Mouse (Mus musculus): ENCODE results near the gene Cntfr. TPM values are rescaled to one million over a fixed set of nuclear protein-coding genes. Genes with fewer than 3 reads are reported as not detected.

The Cntfr gene
- total RNA-seq, 2 experiments from 2014 or later: 117 to 131 TPM

DNA sequence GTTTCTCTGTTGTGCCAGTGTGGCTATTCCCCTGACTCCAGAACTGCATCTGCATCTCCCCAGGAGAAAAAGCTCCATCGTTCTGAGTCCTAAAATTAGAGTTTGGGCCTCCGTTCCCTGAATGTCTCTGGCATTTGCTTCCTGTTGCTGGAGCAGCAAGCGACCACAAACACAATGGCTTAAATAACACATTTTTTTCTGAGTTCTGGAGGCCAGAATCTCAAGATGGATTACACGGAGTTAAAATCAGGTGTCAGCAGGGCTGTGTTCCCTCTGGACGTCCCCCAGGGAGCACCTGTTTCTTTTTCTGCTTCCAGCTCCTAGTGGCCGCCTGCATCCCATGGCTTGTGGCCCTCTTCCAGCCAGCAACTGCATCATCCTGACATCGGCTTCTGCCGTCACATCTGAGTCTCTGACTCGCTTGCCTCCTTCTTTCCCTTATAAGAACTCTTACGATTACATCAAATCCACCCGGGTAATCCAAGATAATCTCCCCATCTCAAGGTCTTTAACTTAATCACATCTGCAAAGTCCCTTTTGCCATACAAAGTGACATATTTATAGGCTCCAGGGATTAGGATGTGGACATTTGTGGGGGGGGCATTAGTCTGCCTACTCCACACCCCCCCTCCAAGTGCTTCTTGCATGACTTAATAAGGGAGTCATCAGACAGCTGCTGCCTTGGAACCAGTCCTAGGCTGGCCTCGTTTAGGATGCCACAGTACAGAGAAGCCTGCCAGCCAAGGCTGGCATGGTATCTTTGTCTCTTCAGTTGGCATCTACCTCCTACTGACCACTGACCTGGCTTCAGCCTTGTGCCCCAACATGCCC, 77.8 kb downstream of the Cntfr start:
- DNase-seq (ENCODE audit: low spot score in 2 of 2): peak in 1 of 2 experiments; percentile 27

DNA sequence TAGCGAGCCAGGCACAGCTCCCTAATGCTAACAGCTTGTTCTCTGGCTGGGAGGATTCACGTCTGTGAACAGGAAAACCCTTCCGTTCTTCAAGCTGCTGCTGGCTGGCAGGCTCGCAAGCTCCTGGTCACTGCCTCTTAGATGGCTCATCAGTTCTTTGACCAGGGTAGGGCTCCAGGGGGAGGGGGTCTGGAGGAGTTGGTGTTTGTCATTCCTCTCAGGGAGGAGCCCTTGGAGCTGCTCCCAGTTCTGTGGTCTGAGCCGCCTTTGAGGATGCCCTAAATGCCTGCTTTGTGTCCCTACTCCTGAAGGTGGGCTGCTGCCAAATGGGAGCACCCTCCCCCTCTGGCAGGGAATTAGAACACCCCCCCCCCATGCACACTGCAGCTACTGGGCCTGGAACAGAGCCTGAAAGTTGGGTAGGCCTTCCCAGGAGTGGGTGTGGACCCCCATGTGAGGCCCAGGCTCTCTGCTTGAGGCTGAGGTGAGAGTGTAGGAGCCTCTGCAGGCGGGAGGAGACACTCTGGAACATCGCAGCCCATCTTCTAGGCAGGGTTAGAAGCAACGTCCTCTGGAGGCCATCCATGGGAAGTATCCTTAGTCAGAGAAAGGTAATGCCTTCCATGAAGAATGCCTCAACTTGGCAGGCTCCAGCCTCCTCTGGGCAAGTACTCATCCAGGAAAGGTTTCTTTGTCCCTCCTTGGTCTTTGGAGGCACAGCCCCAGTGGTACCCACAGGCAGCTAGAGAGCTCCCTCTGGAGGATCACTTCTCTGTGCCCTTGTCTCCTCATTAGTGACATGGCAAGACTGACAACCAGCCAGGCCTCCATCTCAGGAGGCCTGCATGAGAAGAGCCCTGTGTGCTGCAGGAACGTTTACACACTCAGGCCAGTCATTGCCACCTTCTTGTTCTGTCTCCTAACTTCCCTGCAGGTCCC, 81.0 kb downstream of the Cntfr start:
- peak; percentile 54 to 63 for DNase-seq (ENCODE audit: low spot score in 2 of 2)

DNA sequence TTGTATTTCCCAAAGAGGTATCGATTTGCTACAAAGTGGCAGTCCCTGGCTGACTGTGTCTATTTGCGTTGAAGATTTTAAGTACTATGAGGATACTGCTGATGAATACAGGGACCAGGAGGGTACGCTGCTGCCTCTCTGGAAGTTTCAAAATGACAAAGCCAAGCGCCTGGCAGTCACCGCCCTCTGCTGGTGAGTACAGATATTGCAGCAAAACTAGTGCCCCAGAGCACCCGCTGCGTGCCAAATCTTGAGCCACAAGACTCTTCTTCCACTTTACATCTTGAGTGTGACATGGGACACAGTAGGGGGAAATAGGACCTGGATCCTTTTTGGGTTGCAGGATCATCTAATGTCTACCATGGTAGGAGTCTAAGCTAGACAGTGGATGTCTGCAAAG, 82.7 kb downstream of the Cntfr start:
- DNase-seq (ENCODE audit: low spot score in 2 of 2): peak; percentile 85 to 93

DNA sequence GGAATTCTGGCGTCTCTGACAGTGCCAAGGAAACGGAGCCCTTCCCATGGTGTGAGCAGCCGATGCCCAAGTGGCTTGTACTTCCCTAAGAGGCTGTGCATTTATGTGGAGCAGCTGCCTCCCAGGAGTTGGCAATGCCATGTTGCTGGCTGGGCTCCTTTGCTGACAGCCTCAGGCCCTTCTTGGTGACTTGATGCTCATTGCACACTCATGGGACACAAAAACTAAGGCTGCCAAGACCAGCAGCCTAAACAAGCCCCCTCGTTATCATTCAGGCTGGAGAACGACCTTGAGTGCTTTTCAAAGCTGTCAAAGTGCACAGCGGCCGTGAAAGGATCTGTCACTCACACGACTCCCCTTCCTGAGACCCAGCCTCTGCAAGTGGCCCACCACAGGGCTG, 84.7 kb downstream of the Cntfr start:
- DNase-seq (ENCODE audit: low spot score in 2 of 2): no peak

DNA sequence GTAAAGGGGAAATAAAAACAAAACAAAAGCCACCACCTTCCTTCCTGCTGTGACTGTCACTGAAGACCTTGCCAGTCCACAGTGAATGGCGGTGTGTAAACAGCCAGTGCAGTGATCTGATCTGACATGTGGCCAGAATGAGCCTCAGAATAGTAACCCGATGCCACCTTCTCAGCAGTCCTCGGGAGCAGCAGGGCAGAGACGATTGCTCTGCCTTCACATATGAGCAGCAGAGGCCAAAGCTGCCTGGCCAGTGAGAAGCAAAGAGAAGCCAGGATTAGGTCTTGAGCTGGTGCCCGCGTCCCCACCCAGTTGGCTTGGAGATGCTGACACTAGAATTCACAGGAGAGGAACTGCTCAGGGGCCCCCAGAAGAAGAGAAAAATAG, 86.3 kb downstream of the Cntfr start:
- DNase-seq (ENCODE audit: low spot score in 2 of 2): no peak

DNA sequence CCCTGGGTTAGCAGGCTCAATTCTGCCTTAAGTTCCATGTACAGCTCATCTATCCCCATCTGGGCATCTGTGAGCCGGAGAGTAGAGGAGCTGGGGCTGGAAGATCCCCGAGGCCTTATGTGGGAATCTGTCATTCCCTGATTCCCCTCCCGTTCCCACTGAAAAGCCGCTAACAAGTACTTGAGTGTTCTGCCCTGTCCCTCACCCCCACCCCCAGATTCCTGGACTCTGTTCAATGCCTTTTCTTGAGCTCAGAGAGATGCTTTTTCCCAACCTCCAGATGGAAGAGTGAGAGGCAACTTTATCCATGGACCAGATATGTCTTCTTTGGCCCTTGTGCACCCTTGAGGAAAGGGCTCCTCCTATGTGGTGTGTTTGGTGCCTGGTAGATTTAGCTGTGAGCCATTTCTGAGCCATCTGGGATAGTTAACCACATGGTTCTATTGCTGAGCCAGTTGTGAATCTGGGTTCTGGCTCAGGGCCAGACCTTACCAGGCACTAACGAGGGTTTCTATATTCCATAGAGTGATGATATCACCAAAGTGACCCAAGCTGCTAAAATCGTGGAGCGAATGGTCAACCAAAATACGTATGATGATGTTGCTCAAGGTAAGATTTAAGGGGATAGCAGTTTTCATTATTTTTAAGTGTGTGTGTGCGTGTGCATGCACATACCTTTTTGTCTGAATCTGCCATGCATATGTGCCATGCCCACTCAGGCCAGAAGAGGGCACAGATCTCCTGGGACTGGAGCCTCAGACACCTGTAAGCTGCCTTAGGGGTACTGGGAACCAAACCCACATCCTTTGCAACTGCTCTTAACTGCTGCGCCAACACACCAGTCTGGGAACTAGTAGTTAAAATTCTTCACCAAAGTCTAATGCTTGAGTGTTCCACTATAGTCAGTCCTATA, 87.0 kb downstream of the Cntfr start:
- DNase-seq (ENCODE audit: low spot score in 2 of 2): no peak

Other genes with a start within 250 kb of the Cntfr start
- 1 to 10 TPM in 1 of 2 experiments, under 1 TPM in 1; 0.49 to 1.2 TPM for gene Kif24, start 232.2 kb downstream of the Cntfr start, total RNA-seq (2021)
- 10 to 100 TPM; 31.9 to 33.9 TPM for gene Nudt2, start 231.9 kb downstream of the Cntfr start, total RNA-seq (2021)
- gene AI464131, start 194.0 kb downstream of the Cntfr start, total RNA-seq (2021): 10 to 100 TPM; 23.5 to 24.3 TPM
- 1 to 10 TPM; 5.1 to 5.7 TPM for gene 1110017D15Rik, start 179.8 kb downstream of the Cntfr start, total RNA-seq (2021)
- 100 to 1,000 TPM; 198 TPM for gene Fam219a, start 127.6 kb downstream of the Cntfr start, total RNA-seq (2021)
- 1 to 10 TPM; 6.6 to 9.1 TPM for gene Dnaic1, start 127.3 kb downstream of the Cntfr start, total RNA-seq (2021)
- 10 to 100 TPM; 59.1 to 66.3 TPM for gene Enho, start 56.8 kb downstream of the Cntfr start, total RNA-seq (2021)
- gene Il11ra1, start 2.9 kb upstream of the Cntfr start, total RNA-seq (2021): 10 to 100 TPM; 37.2 to 44.3 TPM
- gene Rpp25l, start 16.4 kb upstream of the Cntfr start, total RNA-seq (2021): 10 to 100 TPM; 32.5 to 37.1 TPM
- 100 to 1,000 TPM; 166 to 172 TPM for gene Dctn3, start 26.1 kb upstream of the Cntfr start, total RNA-seq (2021)
- gene Arid3c, start 34.1 kb upstream of the Cntfr start, total RNA-seq (2021): 1 to 10 TPM in 1 of 2 experiments, under 1 TPM in 1; 0.80 to 1.3 TPM
- 10 to 100 TPM; 66.6 to 79.6 TPM for gene Galt, start 58.1 kb upstream of the Cntfr start, total RNA-seq (2021)
- gene Sigmar1, start 59.1 kb upstream of the Cntfr start, total RNA-seq (2021): 10 to 100 TPM; 49.5 to 58.6 TPM
- gene Ccl27a, start 77.2 kb upstream of the Cntfr start, total RNA-seq (2021): 100 to 1,000 TPM; 226 to 245 TPM
- gene Gm21541, start 206.5 kb upstream of the Cntfr start, total RNA-seq (2021): not detected
- gene Gm20878, start 244.5 kb upstream of the Cntfr start, total RNA-seq (2021): 10 to 100 TPM; 38.4 to 39.2 TPM

All from left cerebral cortex, adult 18-20 months (tissue).